Mouse (Mus musculus): Measurements from ENCODE around the gene Gpc3.

- TF ChIP-seq USF1 (IDR thresholded peaks at IDR 0.05; ENCODE audit: low read depth) = no peak
- TF ChIP-seq CTCF (IDR thresholded peaks at IDR 0.05; ENCODE audit: control insufficient read depth, insufficient read depth, insufficient read length) = no peak
Measured at GRCm38 (mm10) chrX:52362241-52363011, 251.3 kb downstream of the Gpc3 start.

Data from C2C12 (cell line).